Mouse (Mus musculus) naive thymus-derived CD4-positive, alpha-beta T cell, adult 5 months (primary cell): ENCODE measurements around the gene Rsph4a. TPM values are rescaled to one million over a fixed set of nuclear protein-coding genes. Genes with fewer than 3 reads are reported as not detected.

Source experiments
- polyA plus RNA-seq: library from polyadenylated mRNA; unstranded; fragments of 100-300 nt; shearing (Covaris generic); gene quantifications from one replicate; pipeline ENCODE4 v1.2.1, GENCODE M21; 2017

Gene Rsph4a
- 0.09 TPM for polyA plus RNA-seq

DNA sequence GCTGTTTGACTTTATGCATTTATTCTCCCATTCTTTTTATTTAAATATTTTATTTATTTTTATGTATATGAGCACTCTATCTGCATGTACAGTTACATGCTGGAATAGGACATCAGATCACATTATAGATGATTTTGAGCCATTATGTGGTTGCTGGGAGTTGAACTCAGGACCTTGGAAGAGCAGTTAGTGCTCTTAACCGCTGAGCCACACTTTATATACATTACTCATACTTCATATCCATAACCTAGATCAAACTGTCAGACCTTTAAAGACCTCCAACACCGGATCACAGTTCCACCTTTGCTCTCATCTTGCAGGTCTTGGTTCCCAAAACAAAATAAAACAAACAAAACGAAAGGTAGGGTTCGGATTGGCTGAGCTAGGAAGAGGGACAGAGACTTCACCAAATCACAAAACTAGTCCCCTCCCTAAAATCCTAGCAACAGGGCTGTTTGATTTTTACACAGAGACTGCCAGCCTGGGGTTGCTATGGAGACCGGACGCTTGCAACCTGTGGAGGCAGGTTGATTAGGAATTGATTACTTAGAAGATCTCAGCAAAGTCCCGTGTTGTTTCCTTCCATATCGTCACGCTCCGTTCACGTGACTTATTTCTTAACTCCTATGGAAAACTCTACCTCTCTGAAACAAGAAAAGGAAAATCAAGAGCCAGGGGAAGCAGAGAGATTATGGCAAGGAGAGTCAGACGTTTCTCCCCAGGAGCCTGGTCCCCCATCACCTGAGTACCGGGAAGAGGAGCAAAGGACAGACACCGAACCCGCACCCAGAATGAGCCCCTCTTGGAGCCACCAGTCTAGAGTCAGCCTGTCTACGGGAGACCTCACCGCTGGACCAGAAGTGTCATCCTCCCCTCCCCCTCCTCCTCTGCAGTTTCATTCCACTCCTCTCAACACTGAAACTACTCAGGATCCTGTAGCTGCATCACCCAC lies at the start of gene Rsph4a:
Rsph4a (plus strand) TSS at position 582 of the 952 bp plus-strand sequence.

DNA sequence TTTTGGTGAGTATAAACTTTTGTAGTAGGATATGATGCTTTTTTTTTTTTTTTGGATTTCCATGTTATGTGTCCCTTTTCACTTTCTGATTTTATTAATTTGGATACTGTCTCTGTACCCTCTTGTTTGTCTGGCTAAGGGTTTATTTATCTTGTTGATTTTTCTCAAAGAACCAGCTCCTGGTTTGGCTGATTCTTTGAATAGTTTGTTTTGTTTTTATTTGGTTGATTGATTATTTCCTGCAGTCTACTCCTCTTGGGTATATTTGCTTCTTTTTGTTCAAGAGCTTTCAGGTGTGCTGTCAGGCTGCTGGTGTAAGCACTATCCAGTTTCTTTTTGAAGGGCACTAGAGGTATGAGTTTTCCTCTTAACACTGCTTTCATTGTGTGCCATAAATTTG lies 47.5 kb upstream of the Rsph4a start, which contains the start of gene Sult3a1:
Sult3a1 (plus strand) TSS at position 301 of the 400 bp plus-strand sequence.

DNA sequence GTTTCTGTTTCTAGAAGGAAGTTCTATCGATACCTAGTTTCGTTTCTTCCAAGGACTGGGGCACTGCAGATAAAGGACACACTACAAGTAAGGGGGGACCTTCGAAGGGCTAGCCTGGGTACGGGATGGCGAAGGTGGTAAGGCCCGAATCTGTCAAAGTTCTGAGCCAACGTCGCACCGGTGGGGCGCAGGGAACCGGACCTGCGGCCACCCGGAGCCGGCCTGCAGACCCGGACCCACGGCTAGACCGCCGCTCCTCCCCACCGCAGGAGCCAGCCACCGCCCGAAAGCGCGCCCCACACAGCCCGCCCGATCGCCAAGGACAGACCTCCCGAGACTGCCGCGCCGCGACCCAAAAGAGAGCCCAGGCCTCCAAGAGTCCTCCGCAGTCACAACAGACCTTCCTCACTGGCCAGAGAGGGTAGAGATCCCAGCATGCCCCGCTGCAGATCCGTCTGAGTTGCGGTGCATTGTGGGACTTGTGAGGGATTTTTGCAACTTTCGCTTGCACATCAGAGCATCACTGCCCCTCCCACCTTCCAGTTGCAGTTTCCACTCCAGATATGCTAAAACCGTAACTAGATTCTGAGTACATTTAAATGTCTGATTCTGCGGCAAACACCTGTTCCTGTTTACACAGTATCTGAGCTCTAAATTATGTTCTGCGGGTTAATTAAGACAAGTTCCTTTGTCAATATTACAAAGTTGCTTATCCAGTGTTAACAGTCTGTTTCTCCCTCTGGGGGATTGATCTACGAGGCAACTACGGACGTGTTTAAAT lies 46.1 kb downstream of the Rsph4a start, which contains the start of gene Zup1:
Zup1 (minus strand) TSS at position 467 of the 781 bp plus-strand sequence.

Other genes starting within 250 kb of the Rsph4a start
- gene Sult3a2, start 118.4 kb upstream of the Rsph4a start, polyA plus RNA-seq = not detected
- gene Sult3a1, start 47.4 kb upstream of the Rsph4a start, polyA plus RNA-seq = not detected
- gene Zup1, start 46.2 kb downstream of the Rsph4a start, polyA plus RNA-seq = 30.3 TPM
- 75.3 TPM for gene Rwdd1, start 114.5 kb downstream of the Rsph4a start, polyA plus RNA-seq
- gene Trappc3l, start 132.5 kb downstream of the Rsph4a start, polyA plus RNA-seq = not detected
- not detected for gene Calhm4, start 139.2 kb downstream of the Rsph4a start, polyA plus RNA-seq
- not detected for gene Calhm5, start 191.4 kb downstream of the Rsph4a start, polyA plus RNA-seq
- 19.5 TPM for gene Calhm6, start 222.9 kb downstream of the Rsph4a start, polyA plus RNA-seq